Mouse (Mus musculus) heart, postnatal 10 days (tissue): Measurements from ENCODE around the gene Oas1f. TPM values are rescaled to one million over a fixed set of nuclear protein-coding genes. Genes with fewer than 3 reads are reported as not detected.
"Not testable (repeated sequence)": the region's sequence is repeated elsewhere in the genome, so short reads cannot be mapped to it uniquely, and the experiment has no call there.

Experiments
- DNase-seq, 2 experiments: peaks; one replicate each; pipeline ENCODE4 v3.0.0; 2021
- intact Hi-C: fragments of 180-260 bp; cut with DNase I; formaldehyde crosslinking; loops from one replicate; pipeline ENCODE4 v1.15.1; 2025
- total RNA-seq, 2 experiments: library from RNA; stranded (reverse); gene quantifications; 2 replicates each; pipeline ENCODE4 v1.2.3; 2021

The Oas1f gene
- total RNA-seq: not detected

GRCm38 (mm10) chr5:120847067-120847466 lies at the start of gene Oas1f:
Oas1f (plus strand) TSS chr5:120847367.
- no peak for DNase-seq
- intact Hi-C loops: loop anchor here (5.0 kb wide), 1 partner anchor 40 kb away; no protein-coding TSS in a partner anchor

- intact Hi-C loops: loop anchor here (10.0 kb wide), 1 partner anchor 127 kb away; no protein-coding TSS in a partner anchor
- DNase-seq: not testable (repeated sequence)
These were observed 49.0 kb upstream of the Oas1f start for GRCm38 (mm10) chr5:120798147-120798546.

GRCm38 (mm10) chr5:120798943-120799342 lies 48.2 kb upstream of the Oas1f start:
- intact Hi-C loops: loop anchor here (10.0 kb wide), 1 partner anchor 126 kb away; no protein-coding TSS in a partner anchor
- not testable (repeated sequence) for DNase-seq

- intact Hi-C loops: no loop called here
- DNase-seq: no peak
These were observed 43.6 kb upstream of the Oas1f start for GRCm38 (mm10) chr5:120803596-120803995.

GRCm38 (mm10) chr5:120806458-120806857 lies 40.7 kb upstream of the Oas1f start:
- peak; percentile 36 to 43 for DNase-seq
- intact Hi-C loops: loop anchor here (5.0 kb wide), 1 partner anchor 41 kb away; the partner anchor contains the start of gene Oas1f

- intact Hi-C loops: loop anchor here (5.0 kb wide), 1 partner anchor 38 kb away; the partner anchor contains the start of gene Oas1f
These were observed 38.0 kb upstream of the Oas1f start for GRCm38 (mm10) chr5:120809171-120809570.

GRCm38 (mm10) chr5:120811951-120812819 lies 35.0 kb upstream of the Oas1f start, which contains the start of gene Oas1c:
Oas1c (minus strand) TSS chr5:120812514.
- peak; percentile 87 for DNase-seq
- intact Hi-C loops: no loop called here

More at GRCm38 (mm10) chr5:120809171-120809570, 38.0 kb upstream of the Oas1f start:
- DNase-seq: no peak

GRCm38 (mm10) chr5:120813023-120813422 lies 34.1 kb upstream of the Oas1f start:
- intact Hi-C loops: no loop called here

GRCm38 (mm10) chr5:120815949-120816348 lies 31.2 kb upstream of the Oas1f start:
- intact Hi-C loops: loop anchor here (2.0 kb wide), 1 partner anchor 117 kb away; no protein-coding TSS in a partner anchor
- DNase-seq: peak; percentile 6 to 23

More at GRCm38 (mm10) chr5:120813023-120813422, 34.1 kb upstream of the Oas1f start:
- no peak for DNase-seq

- no peak for DNase-seq
- intact Hi-C loops: no loop called here
These were observed 28.2 kb upstream of the Oas1f start for GRCm38 (mm10) chr5:120818999-120819398.

GRCm38 (mm10) chr5:120831031-120831430 lies 16.1 kb upstream of the Oas1f start:
- intact Hi-C loops: no loop called here

GRCm38 (mm10) chr5:120833335-120834280 lies 13.6 kb upstream of the Oas1f start:
- DNase-seq: no peak
- intact Hi-C loops: no loop called here

More at GRCm38 (mm10) chr5:120831031-120831430, 16.1 kb upstream of the Oas1f start:
- no peak for DNase-seq

- intact Hi-C loops: no loop called here
- DNase-seq: peak; percentile 23 to 54
These were observed 10.2 kb upstream of the Oas1f start for GRCm38 (mm10) chr5:120836731-120837585.

- intact Hi-C loops: loop anchor here (5.0 kb wide), 1 partner anchor 37 kb away; no protein-coding TSS in a partner anchor
- peak; percentile 52 to 55 for DNase-seq
These were observed 2.5 kb upstream of the Oas1f start for GRCm38 (mm10) chr5:120844713-120845112.

- intact Hi-C loops: loop anchor here (5.0 kb wide), 1 partner anchor 42 kb away; no protein-coding TSS in a partner anchor
- peak; percentile 33 to 47 for DNase-seq
These were observed 2.5 kb downstream of the Oas1f start for GRCm38 (mm10) chr5:120849601-120850136.

GRCm38 (mm10) chr5:120859241-120859640 lies 12.1 kb downstream of the Oas1f start:
- intact Hi-C loops: no loop called here

GRCm38 (mm10) chr5:120861121-120861520 lies 14.0 kb downstream of the Oas1f start, which contains the start of gene Oas1h:
Oas1h (plus strand) TSS chr5:120861421.
- no peak for DNase-seq
- intact Hi-C loops: no loop called here

More at GRCm38 (mm10) chr5:120859241-120859640, 12.1 kb downstream of the Oas1f start:
- DNase-seq: no peak

- DNase-seq: peak in 1 of 2 experiments; percentile 13
- intact Hi-C loops: no loop called here
These were observed 18.2 kb downstream of the Oas1f start for GRCm38 (mm10) chr5:120865336-120865860.
